In the genomic region with DNA sequence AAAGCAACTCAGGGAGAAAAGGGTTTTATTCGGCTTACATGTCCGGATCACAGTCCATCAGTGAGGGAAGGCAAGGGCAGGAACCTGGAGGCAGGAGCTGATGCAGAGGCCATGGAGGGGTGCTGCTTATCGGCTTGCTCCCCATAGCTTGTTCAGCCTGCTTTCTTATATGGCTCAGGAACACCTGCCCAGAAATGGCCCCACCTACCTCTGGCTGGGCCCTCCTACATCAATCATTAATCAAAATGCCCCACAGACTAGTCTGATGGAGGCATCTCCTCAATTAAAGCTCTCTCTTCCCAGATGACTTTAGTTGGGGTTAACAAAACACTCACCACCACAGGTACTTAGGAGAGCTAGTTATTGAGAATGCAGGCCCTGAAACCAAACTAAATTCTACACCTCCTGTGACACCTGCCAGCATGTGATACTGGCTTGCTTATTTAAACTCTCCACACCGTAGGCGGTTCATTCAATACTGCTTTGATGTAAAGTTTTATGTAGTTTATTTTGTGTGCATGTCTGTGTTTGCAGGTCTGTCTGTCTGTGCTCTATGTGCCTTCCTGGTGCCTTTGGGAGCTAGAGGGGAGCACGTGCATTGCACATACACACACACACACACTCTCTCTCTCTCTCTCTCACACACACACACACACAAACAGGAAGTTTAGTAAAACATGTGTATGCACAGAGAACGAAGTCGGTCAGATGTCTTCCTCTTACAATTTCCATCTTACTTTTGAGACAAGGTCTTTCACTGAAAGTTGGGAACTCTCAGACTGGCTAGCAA, we compare ENCODE assay signal across 16 mouse cellular contexts. TPM values are rescaled to one million over a fixed set of nuclear protein-coding genes. Genes with fewer than 3 reads are reported as not detected.
DNase-seq lines count a peak whose midpoint lies in the region; ATAC-seq and TF ChIP-seq lines count a peak whose summit lies in the region.
"Had no signal": no experiment of that assay in that cellular context is flagged by ENCODE, and none has a peak within 500 bp of the region (broad histone marks: within the 10 kb centered on the region; RNA-seq: fewer than 3 reads in every experiment).

No protein-coding gene starts in this region.

- no peak for TF ChIP-seq CTCF in kidney, adult 2 months (conservative IDR thresholded peaks at IDR 0.05; ENCODE audit: insufficient read depth, insufficient read length, low read depth, low read length)

- no peak for ATAC-seq in heart, embryonic 16.5 days (replicated peaks; ENCODE audit: extremely low read depth, insufficient read depth, low FRiP score)
- ATAC-seq in erythroblast, adult 5-6 weeks (replicated peaks; ENCODE audit: low FRiP score, poor library complexity, severe bottlenecking) = no peak
- ATAC-seq: activated CD4-positive, CD25-positive, alpha-beta regulatory T cell, adult 4 months had no signal

- H3K9ac ChIP-seq in ES-E14 (ENCODE audit: insufficient read depth, low read depth, low read length, poor library complexity, severe bottlenecking) = peak overlapping the region; percentile 62; the same call in 1 of the 2 replicates
- H3K9ac ChIP-seq in heart, embryonic 16.5 days (ENCODE audit: low read length) = no peak overlapping the region
- H3K9ac ChIP-seq: limb, embryonic 12.5 days; neural tube, embryonic 13.5 days had no signal

- H3K9me3 ChIP-seq in ES-E14 (ENCODE audit: control insufficient read depth, insufficient read depth, low read depth, low read length) = no peaks in the 10 kb centered on the region
- H3K9me3 ChIP-seq in heart, embryonic 16.5 days (replicated peaks; ENCODE audit: control insufficient read depth, low read length) = no peaks in the 10 kb centered on the region
- H3K9me3 ChIP-seq: limb, embryonic 12.5 days; neural tube, embryonic 13.5 days had no signal

- H3K4me1 ChIP-seq in kidney, adult 2 months (ENCODE audit: control insufficient read depth, insufficient read depth, low read length) = peaks cover 36% of the 10 kb centered on the region
- peaks cover 16 to 30% of the 10 kb centered on the region in 2 experiments for H3K4me1 ChIP-seq in ES-E14 (ENCODE audit: control insufficient read depth in 2 of 2, insufficient read depth in 2 of 2, low read length in 2 of 2, poor library complexity in 1 of 2)
- H3K4me1 ChIP-seq in heart, embryonic 16.5 days (ENCODE audit: control insufficient read depth, insufficient read depth, low read length) = peaks cover 45% of the 10 kb centered on the region

- WGBS in kidney, adult 2 months = 58% methylated on average over 8 of the region's 8 CpGs
- WGBS in heart, embryonic 16.5 days = 70% methylated on average over 8 of the region's 8 CpGs

- TF ChIP-seq POLR2A in kidney, adult 2 months (IDR thresholded peaks at IDR 0.05; ENCODE audit: low read depth, low read length) = peak; percentile 29

- H3K4me3 ChIP-seq in kidney, adult 2 months (ENCODE audit: insufficient read depth, low read depth, low read length) = no peak overlapping the region
- H3K4me3 ChIP-seq in ES-E14 (ENCODE audit: insufficient read depth in 1 of 2, low read depth in 1 of 2, low read length in 2 of 2, poor library complexity in 1 of 2, severe bottlenecking in 1 of 2) = no peak overlapping the region
- no peak overlapping the region for H3K4me3 ChIP-seq in heart, embryonic 16.5 days (ENCODE audit: low read length)
- H3K4me3 ChIP-seq: limb, embryonic 12.5 days; neural tube, embryonic 13.5 days had no signal

- DNase-seq in kidney, adult 2 months = peak; percentile 82
- no peak for DNase-seq in kidney, postnatal 10 days
- DNase-seq in ES-E14 (ENCODE audit: low read depth, low spot score) = no peak
- DNase-seq in naive thymus-derived CD4-positive, alpha-beta T cell, adult 2 months (ENCODE audit: low read depth) = peak; percentile 66
- no peak for DNase-seq in spleen, adult 18-20 months
- DNase-seq: cerebellum, postnatal 36 days; lung, postnatal 10 days; right cerebral cortex, adult 18-20 months had no signal

- H3K4me2 ChIP-seq in heart, embryonic 16.5 days (ENCODE audit: low read depth, low read length) = no peak overlapping the region
- H3K4me2 ChIP-seq: limb, embryonic 12.5 days; midbrain, embryonic 11.5 days; neural tube, embryonic 13.5 days had no signal

- no peaks in the 10 kb centered on the region for H3K27me3 ChIP-seq in kidney, adult 2 months (replicated peaks; ENCODE audit: control insufficient read depth, insufficient read depth, low read length)
- no peaks in the 10 kb centered on the region for H3K27me3 ChIP-seq in heart, embryonic 16.5 days (ENCODE audit: control insufficient read depth, insufficient read depth, low read length)
- H3K27me3 ChIP-seq: limb, embryonic 12.5 days; neural tube, embryonic 13.5 days had no signal

- H3K36me3 ChIP-seq in kidney, adult 2 months (ENCODE audit: control insufficient read depth, insufficient read depth, low read length) = no peaks in the 10 kb centered on the region
- H3K36me3 ChIP-seq in ES-E14 (ENCODE audit: control insufficient read depth, insufficient read depth, low read length, poor library complexity, severe bottlenecking) = peaks cover 2% of the 10 kb centered on the region; the same call in 1 of the 2 replicates
- H3K36me3 ChIP-seq in heart, embryonic 16.5 days (ENCODE audit: control insufficient read depth, insufficient read depth) = no peaks in the 10 kb centered on the region
- H3K36me3 ChIP-seq: limb, embryonic 12.5 days; neural tube, embryonic 13.5 days had no signal

- H3K27ac ChIP-seq in kidney, adult 2 months (ENCODE audit: insufficient read depth, low read depth, low read length) = peak overlapping the region; percentile 32
- H3K27ac ChIP-seq in ES-E14 (ENCODE audit: insufficient read depth, low read depth, low read length, poor library complexity, severe bottlenecking) = no peak overlapping the region; the same call in 1 of the 2 replicates
- H3K27ac ChIP-seq in heart, embryonic 16.5 days (ENCODE audit: low read length) = 0 out of 2 replicates have a peak overlapping the region, but pooled peaks have one; percentile 31
- H3K27ac ChIP-seq: limb, embryonic 12.5 days; neural tube, embryonic 13.5 days had no signal

- in situ Hi-C loops in ES-E14 (cut with MboI; ENCODE audit: low sequenced_read_pairs in 2 of 2, unreplicated experiment in 2 of 2) = no loop called here

TF ChIP-seq in ES-E14, 5 proteins besides CTCF, POLR2A, EP300 and RAD21:
- TF ChIP-seq MAFK (IDR thresholded peaks at IDR 0.05; ENCODE audit: insufficient read depth, low read depth, low read length) (no peak), CHD2 (IDR thresholded peaks at IDR 0.05; ENCODE audit: low read depth, low read length) (no peak), ZC3H11A (IDR thresholded peaks at IDR 0.05; ENCODE audit: borderline replicate concordance, low read depth, low read length) (no peak), HCFC1 (IDR thresholded peaks at IDR 0.05; ENCODE audit: borderline replicate concordance, insufficient read depth, low read length) (no peak), ZNF384 (IDR thresholded peaks at IDR 0.05; ENCODE audit: low read depth, low read length) (no peak)

RNA-seq across cellular contexts. Expression of a gene that starts 9.1 kb away (rescaled TPM):
- 514 and 518 TPM in 2 replicates for polyA plus RNA-seq in kidney, adult 2 months (2012; rRNA removed)
- total RNA-seq in ES-E14 (2012; rRNA removed) = 128 and 161 TPM in 2 replicates
- polyA plus RNA-seq in heart, embryonic 16.5 days (2015; fragmentation: Nextera tagmentation; extraction: Ambion mirVana) = 209 and 226 TPM in 2 replicates
- 125 and 174 TPM in 2 replicates for total RNA-seq in erythroblast, adult 5-6 weeks (2015; ENCODE audit: low replicate concordance)
- 113 and 122 TPM in 2 replicates for total RNA-seq in erythroblast, adult 5-6 weeks (2017; ENCODE audit: low replicate concordance)

RNA-seq across cellular contexts. Expression of a gene that starts 9.9 kb away (rescaled TPM):
- 0.20 TPM in 1 of 2 replicates, not detected in the other for polyA plus RNA-seq in kidney, adult 2 months (2012; rRNA removed)
- 1.8 and 2.0 TPM in 2 replicates for total RNA-seq in ES-E14 (2012; rRNA removed)
- polyA plus RNA-seq in heart, embryonic 16.5 days (2015; fragmentation: Nextera tagmentation; extraction: Ambion mirVana) = 1.3 and 1.4 TPM in 2 replicates
- total RNA-seq in erythroblast, adult 5-6 weeks (2015; ENCODE audit: low replicate concordance) = not detected in 2 replicates
- total RNA-seq in erythroblast, adult 5-6 weeks (2017; ENCODE audit: low replicate concordance) = not detected in 2 replicates
- total RNA-seq: MEL had no signal
- polyA plus RNA-seq: activated CD4-positive, CD25-positive, alpha-beta regulatory T cell, adult 4 months; testis, adult 2 months had no signal

RNA-seq across cellular contexts. Expression of a gene that starts 27.1 kb away (rescaled TPM):
- 14.5 and 15.3 TPM in 2 replicates for polyA plus RNA-seq in kidney, adult 2 months (2012; rRNA removed)
- total RNA-seq in ES-E14 (2012; rRNA removed) = 5.7 and 8.1 TPM in 2 replicates
- polyA plus RNA-seq in heart, embryonic 16.5 days (2015; fragmentation: Nextera tagmentation; extraction: Ambion mirVana) = 33.4 and 36.4 TPM in 2 replicates
- total RNA-seq in erythroblast, adult 5-6 weeks (2015; ENCODE audit: low replicate concordance) = 7.3 and 17.7 TPM in 2 replicates
- total RNA-seq in erythroblast, adult 5-6 weeks (2017; ENCODE audit: low replicate concordance) = 3.9 and 16.5 TPM in 2 replicates

RNA-seq across cellular contexts. Expression of a gene that starts 29.6 kb away (rescaled TPM):
- polyA plus RNA-seq in kidney, adult 2 months (2012; rRNA removed) = 0.23 and 0.38 TPM in 2 replicates
- total RNA-seq in ES-E14 (2012; rRNA removed) = 0.67 and 1.1 TPM in 2 replicates
- polyA plus RNA-seq in heart, embryonic 16.5 days (2015; fragmentation: Nextera tagmentation; extraction: Ambion mirVana) = 6.9 and 7.2 TPM in 2 replicates
- total RNA-seq in erythroblast, adult 5-6 weeks (2015; ENCODE audit: low replicate concordance) = not detected in 2 replicates
- not detected in 2 replicates for total RNA-seq in erythroblast, adult 5-6 weeks (2017; ENCODE audit: low replicate concordance)
- polyA plus RNA-seq: activated CD4-positive, CD25-positive, alpha-beta regulatory T cell, adult 4 months had no signal

RNA-seq across cellular contexts. Expression of a gene that starts 34.1 kb away (rescaled TPM):
- 7.7 and 9.6 TPM in 2 replicates for polyA plus RNA-seq in kidney, adult 2 months (2012; rRNA removed)
- 2.6 and 4.6 TPM in 2 replicates for total RNA-seq in ES-E14 (2012; rRNA removed)
- polyA plus RNA-seq in heart, embryonic 16.5 days (2015; fragmentation: Nextera tagmentation; extraction: Ambion mirVana) = 4.3 and 4.5 TPM in 2 replicates
- not detected in 2 replicates for total RNA-seq in erythroblast, adult 5-6 weeks (2015; ENCODE audit: low replicate concordance)
- total RNA-seq in erythroblast, adult 5-6 weeks (2017; ENCODE audit: low replicate concordance) = not detected in 2 replicates

Comparison
In these comparisons a context has a peak if more than half of its experiments do, and no peak if none do; other contexts are left out.
1. DNase-seq: peak in kidney, adult 2 months (single experiment) and naive thymus-derived CD4-positive, alpha-beta T cell, adult 2 months (single experiment); none in kidney, postnatal 10 days (single experiment), ES-E14 (single experiment) and spleen, adult 18-20 months (0 of 2).